Mouse (Mus musculus) urinary bladder, postnatal 36 days (tissue): ENCODE data around the gene 9130230L23Rik.
"Not testable (repeated sequence)": the region's sequence is repeated elsewhere in the genome, so short reads cannot be mapped to it uniquely, and the experiment has no call there.

ENCODE experiments used
- DNase-seq, 2 experiments: peaks; one replicate each; pipeline ENCODE4 v3.0.0; 2022; ENCODE audit warnings: low spot score in 2 of 2, mixed read lengths in 1 of 2

9130230L23Rik gene

GRCm38 (mm10) chr5:66005041-66005678, 1.1 kb upstream of the 9130230L23Rik start:
- peak; percentile 15 to 21 for DNase-seq

GRCm38 (mm10) chr5:66001232-66001631, 2.9 kb downstream of the 9130230L23Rik start:
- no peak for DNase-seq

- no peak for DNase-seq
These were observed 3.4 kb downstream of the 9130230L23Rik start for GRCm38 (mm10) chr5:66000567-66001125.

GRCm38 (mm10) chr5:66000074-66000473, 4.0 kb downstream of the 9130230L23Rik start:
- DNase-seq, result no peak

GRCm38 (mm10) chr5:65999106-65999505, 5.0 kb downstream of the 9130230L23Rik start:
- DNase-seq, result no peak

- DNase-seq, result no peak
These were observed 6.3 kb downstream of the 9130230L23Rik start for GRCm38 (mm10) chr5:65997813-65998212.

GRCm38 (mm10) chr5:65994643-65995042, 9.4 kb downstream of the 9130230L23Rik start:
- no peak for DNase-seq

GRCm38 (mm10) chr5:65991191-65991590, 12.9 kb downstream of the 9130230L23Rik start:
- no peak for DNase-seq

GRCm38 (mm10) chr5:65987004-65987403, 17.1 kb downstream of the 9130230L23Rik start:
- DNase-seq, result not testable (repeated sequence)

- DNase-seq, result no peak
These were observed 17.7 kb downstream of the 9130230L23Rik start for GRCm38 (mm10) chr5:65986426-65986825.

GRCm38 (mm10) chr5:65975731-65976130, 28.4 kb downstream of the 9130230L23Rik start:
- DNase-seq, result no peak

- no peak for DNase-seq
These were observed 30.9 kb downstream of the 9130230L23Rik start for GRCm38 (mm10) chr5:65973189-65973588.

GRCm38 (mm10) chr5:65968004-65968403, 36.1 kb downstream of the 9130230L23Rik start:
- DNase-seq, result no peak

- DNase-seq, result no peak
These were observed 37.0 kb downstream of the 9130230L23Rik start for GRCm38 (mm10) chr5:65967091-65967490.

GRCm38 (mm10) chr5:65965771-65966279, 38.3 kb downstream of the 9130230L23Rik start:
- DNase-seq, result no peak

- DNase-seq, result no peak
These were observed 40.8 kb downstream of the 9130230L23Rik start for GRCm38 (mm10) chr5:65963291-65963690.

GRCm38 (mm10) chr5:65960597-65960950, 43.5 kb downstream of the 9130230L23Rik start:
- DNase-seq, result no peak

- DNase-seq, result no peak
These were observed 44.0 kb downstream of the 9130230L23Rik start for GRCm38 (mm10) chr5:65959893-65960596.

GRCm38 (mm10) chr5:65958597-65958996, 45.5 kb downstream of the 9130230L23Rik start:
- peak in 1 of 2 experiments; percentile 16 for DNase-seq

GRCm38 (mm10) chr5:65956144-65957008, 47.7 kb downstream of the 9130230L23Rik start:
- no peak for DNase-seq

GRCm38 (mm10) chr5:65955343-65956143, 48.5 kb downstream of the 9130230L23Rik start:
- DNase-seq, result peak; percentile 73 to 77
